Comparison of ENCODE assay signal across 26 mouse cellular contexts in genomic region chr2:61571343-61571955, GRCm38 (mm10). TPM values are rescaled to one million over a fixed set of nuclear protein-coding genes. Genes with fewer than 3 reads are reported as not detected.
A peak's percentile ranks its signal among the peaks of the same experiment; 100 is the strongest.
DNase-seq lines count a peak whose midpoint lies in the region; ATAC-seq and TF ChIP-seq lines count a peak whose summit lies in the region.
"Had no signal": no experiment of that assay in that cellular context is flagged by ENCODE, and none has a peak within 500 bp of the region (broad histone marks: within the 10 kb centered on the region; RNA-seq: fewer than 3 reads in every experiment).

No protein-coding gene starts in this region.

- intact Hi-C loops in left cerebral cortex, postnatal 10 days (cut with DNase I), result no loop called here

- H3K36me3 ChIP-seq in intestine, embryonic 15.5 days, result no peaks in the 10 kb centered on the region
- no peaks in the 10 kb centered on the region for H3K36me3 ChIP-seq in intestine, postnatal 0 days (ENCODE audit: control insufficient read depth, insufficient read depth)
- no peaks in the 10 kb centered on the region for H3K36me3 ChIP-seq in intestine, embryonic 16.5 days (ENCODE audit: control insufficient read depth, insufficient read depth, low read length)
- no peaks in the 10 kb centered on the region for H3K36me3 ChIP-seq in stomach, embryonic 16.5 days (ENCODE audit: control insufficient read depth, insufficient read depth, low read length)
- H3K36me3 ChIP-seq: embryonic facial prominence, embryonic 12.5 days; embryonic facial prominence, embryonic 15.5 days; heart, embryonic 12.5 days; heart, embryonic 15.5 days; hindbrain, embryonic 10.5 days; hindbrain, embryonic 13.5 days had no signal

- ATAC-seq in intestine, embryonic 15.5 days, result peak; percentile 65
- ATAC-seq in intestine, postnatal 0 days, result no peak
- ATAC-seq in intestine, embryonic 16.5 days, result peak; percentile 71
- ATAC-seq in stomach, embryonic 16.5 days (ENCODE audit: insufficient read depth, low FRiP score), result peak; percentile 68; the same call in 1 of the 2 replicates
- ATAC-seq: forebrain, embryonic 14.5 days; forebrain, postnatal 0 days; hindbrain, embryonic 16.5 days had no signal

- H3K9me3 ChIP-seq in intestine, embryonic 15.5 days, result no peaks in the 10 kb centered on the region
- H3K9me3 ChIP-seq in intestine, postnatal 0 days (ENCODE audit: control insufficient read depth), result no peaks in the 10 kb centered on the region
- no peaks in the 10 kb centered on the region for H3K9me3 ChIP-seq in intestine, embryonic 16.5 days (ENCODE audit: control insufficient read depth, low read length)
- H3K9me3 ChIP-seq in stomach, embryonic 16.5 days (replicated peaks; ENCODE audit: control insufficient read depth, low read length), result no peaks in the 10 kb centered on the region
- H3K9me3 ChIP-seq: embryonic facial prominence, embryonic 12.5 days; embryonic facial prominence, embryonic 15.5 days; heart, embryonic 12.5 days; heart, embryonic 15.5 days; hindbrain, embryonic 10.5 days; hindbrain, embryonic 13.5 days had no signal

- no peak overlapping the region for H3K4me2 ChIP-seq in intestine, embryonic 15.5 days (replicated peaks)
- no peak overlapping the region for H3K4me2 ChIP-seq in intestine, postnatal 0 days (replicated peaks; ENCODE audit: low read depth)
- no peak overlapping the region for H3K4me2 ChIP-seq in intestine, embryonic 16.5 days (ENCODE audit: low read depth, low read length)
- H3K4me2 ChIP-seq in stomach, embryonic 16.5 days (ENCODE audit: low read depth, low read length), result no peak overlapping the region
- H3K4me2 ChIP-seq: embryonic facial prominence, embryonic 12.5 days; embryonic facial prominence, embryonic 15.5 days; heart, embryonic 12.5 days; heart, embryonic 15.5 days; hindbrain, embryonic 13.5 days had no signal

- H3K4me3 ChIP-seq in intestine, embryonic 15.5 days (replicated peaks), result no peak overlapping the region
- H3K4me3 ChIP-seq in intestine, postnatal 0 days (ENCODE audit: low read depth, low read length), result no peak overlapping the region
- no peak overlapping the region for H3K4me3 ChIP-seq in intestine, embryonic 16.5 days (ENCODE audit: low read length)
- no peak overlapping the region for H3K4me3 ChIP-seq in stomach, embryonic 16.5 days (replicated peaks; ENCODE audit: low read length)
- H3K4me3 ChIP-seq: embryonic facial prominence, embryonic 12.5 days; embryonic facial prominence, embryonic 15.5 days; gastrocnemius, adult 2 months; heart, embryonic 12.5 days; heart, embryonic 15.5 days; hindbrain, embryonic 10.5 days; hindbrain, embryonic 13.5 days had no signal

- WGBS in intestine, embryonic 15.5 days, result 33% methylated on average over 4 of the region's 4 CpGs
- WGBS in intestine, postnatal 0 days, result 21% methylated on average over 4 of the region's 4 CpGs
- WGBS in intestine, embryonic 16.5 days, result 33% methylated on average over 4 of the region's 4 CpGs
- WGBS in stomach, embryonic 16.5 days, result 41% methylated on average over 4 of the region's 4 CpGs

- no peak overlapping the region for H3K27ac ChIP-seq in intestine, embryonic 15.5 days
- no peak overlapping the region for H3K27ac ChIP-seq in intestine, postnatal 0 days (ENCODE audit: low read depth, low read length)
- H3K27ac ChIP-seq in intestine, embryonic 16.5 days (ENCODE audit: low read length), result peak overlapping the region; percentile 23; the same call in 1 of the 2 replicates
- peak overlapping the region; percentile 25; the same call in 1 of the 2 replicates for H3K27ac ChIP-seq in stomach, embryonic 16.5 days (ENCODE audit: low read length)
- H3K27ac ChIP-seq: embryonic facial prominence, embryonic 12.5 days; embryonic facial prominence, embryonic 15.5 days; gastrocnemius, adult 2 months; heart, embryonic 15.5 days; hindbrain, embryonic 10.5 days; hindbrain, embryonic 13.5 days had no signal

- no peaks in the 10 kb centered on the region for H3K4me1 ChIP-seq in intestine, embryonic 15.5 days (replicated peaks)
- H3K4me1 ChIP-seq in intestine, postnatal 0 days (replicated peaks; ENCODE audit: control insufficient read depth, insufficient read depth, low read length), result no peaks in the 10 kb centered on the region
- H3K4me1 ChIP-seq in intestine, embryonic 16.5 days (ENCODE audit: control insufficient read depth, insufficient read depth, low read length), result no peaks in the 10 kb centered on the region
- H3K4me1 ChIP-seq in stomach, embryonic 16.5 days (ENCODE audit: control insufficient read depth, insufficient read depth, low read length), result no peaks in the 10 kb centered on the region
- H3K4me1 ChIP-seq: embryonic facial prominence, embryonic 12.5 days; embryonic facial prominence, embryonic 15.5 days; heart, embryonic 12.5 days; heart, embryonic 15.5 days; hindbrain, embryonic 10.5 days; hindbrain, embryonic 13.5 days had no signal

- TF ChIP-seq CTCF in intestine, postnatal 0 days (IDR thresholded peaks at IDR 0.05; ENCODE audit: low read depth), result no peak

- no peaks in the 10 kb centered on the region for H3K27me3 ChIP-seq in intestine, embryonic 15.5 days (replicated peaks)
- no peaks in the 10 kb centered on the region for H3K27me3 ChIP-seq in intestine, postnatal 0 days (replicated peaks; ENCODE audit: control insufficient read depth, insufficient read depth, low read length)
- no peaks in the 10 kb centered on the region for H3K27me3 ChIP-seq in intestine, embryonic 16.5 days (replicated peaks; ENCODE audit: control insufficient read depth, insufficient read depth, low read length)
- no peaks in the 10 kb centered on the region for H3K27me3 ChIP-seq in stomach, embryonic 16.5 days (ENCODE audit: control insufficient read depth, insufficient read depth, low read length)
- H3K27me3 ChIP-seq: embryonic facial prominence, embryonic 12.5 days; embryonic facial prominence, embryonic 15.5 days; heart, embryonic 12.5 days; heart, embryonic 15.5 days; hindbrain, embryonic 13.5 days had no signal

- DNase-seq in cerebellum, postnatal 10 days, result no peak
- DNase-seq in left cerebral cortex, postnatal 10 days (ENCODE audit: extremely low spot score in 1 of 2, low spot score in 2 of 2), result no peak
- DNase-seq in cerebellum, adult 8-10 months, result no peak
- DNase-seq: adrenal gland, adult 2 months; adrenal gland, postnatal 14 days; cerebellum, adult 11-12 months; cerebellum, adult 9-10 months; cerebellum, postnatal 25 days; forebrain, postnatal 0 days; gastrocnemius, adult 2 months; gastrocnemius, postnatal 14 days; heart, adult 18-20 months; heart, postnatal 10 days; heart, postnatal 36 days had no signal

- H3K9ac ChIP-seq in intestine, embryonic 15.5 days, result no peak overlapping the region
- no peak overlapping the region for H3K9ac ChIP-seq in intestine, postnatal 0 days (ENCODE audit: low read depth, low read length)
- no peak overlapping the region for H3K9ac ChIP-seq in intestine, embryonic 16.5 days (ENCODE audit: low read depth, low read length)
- H3K9ac ChIP-seq in stomach, embryonic 16.5 days (ENCODE audit: low read length), result no peak overlapping the region
- H3K9ac ChIP-seq: embryonic facial prominence, embryonic 12.5 days; embryonic facial prominence, embryonic 15.5 days; forebrain, postnatal 0 days; heart, embryonic 12.5 days; heart, embryonic 15.5 days; hindbrain, embryonic 13.5 days had no signal

RNA-seq across cellular contexts. Expression of gene Tank, which starts 6.9 kb away (rescaled TPM):
- 30.4 and 30.9 TPM in 2 replicates for polyA plus RNA-seq in intestine, embryonic 15.5 days (2015; fragmentation: Nextera tagmentation; extraction: Ambion mirVana)
- 20.4 and 20.9 TPM in 2 replicates for polyA plus RNA-seq in intestine, postnatal 0 days (2015; fragmentation: Nextera tagmentation; extraction: Ambion mirVana)
- 23.9 and 24.5 TPM in 2 replicates for polyA plus RNA-seq in intestine, embryonic 16.5 days (2015; fragmentation: Nextera tagmentation; extraction: Ambion mirVana)
- 35.2 and 36.0 TPM in 2 replicates for polyA plus RNA-seq in stomach, embryonic 16.5 days (2015; fragmentation: Nextera tagmentation; extraction: Ambion mirVana)
- 10 to 100 TPM; 24.2 TPM for total RNA-seq in left cerebral cortex, postnatal 10 days (2021)

Comparison
In these comparisons a context has a peak if more than half of its experiments do, and no peak if none do; other contexts are left out.
1. H3K27ac ChIP-seq: peak in intestine, embryonic 16.5 days (single experiment) and stomach, embryonic 16.5 days (single experiment); none in intestine, embryonic 15.5 days (single experiment) and intestine, postnatal 0 days (single experiment).